Mouse (Mus musculus) MEL (cell line): Measurements from ENCODE around the gene Stra6.

Experiments
- CTCF ChIP-seq, 3 experiments: IDR thresholded peaks in 2 of 3; conservative IDR thresholded peaks in 1 of 3; 2 replicates each; pipeline ENCODE4 v1.5.1; 2011 to 2012; ENCODE audit warnings: low read length in 3 of 3, low read depth in 2 of 3, mild to moderate bottlenecking in 2 of 3, improper control_type of control experiment in 1 of 3, inconsistent platforms in 1 of 3, mixed read lengths in 1 of 3, moderate library complexity in 1 of 3; ENCODE audit not compliant: control insufficient read depth in 1 of 3, insufficient read depth in 1 of 3, poor library complexity in 1 of 3, severe bottlenecking in 1 of 3
- GABPA ChIP-seq: IDR thresholded peaks from 2 replicates; pipeline ENCODE4 v1.6.1; 2012; ENCODE audit warnings: low read depth, mild to moderate bottlenecking, inconsistent platforms, low read length, improper control_type of control experiment, moderate library complexity
- GATA1 ChIP-seq: IDR thresholded peaks from 2 replicates; pipeline ENCODE4 v1.6.1; 2011; ENCODE audit warnings: low read depth, low read length, improper control_type of control experiment
- MAFK ChIP-seq: IDR thresholded peaks from 2 replicates; pipeline ENCODE4 v1.6.1; 2011; ENCODE audit warnings: low read depth, mild to moderate bottlenecking, low read length, improper control_type of control experiment, borderline replicate concordance
- MYC ChIP-seq: IDR thresholded peaks from 2 replicates; pipeline ENCODE4 v1.6.1; 2011; ENCODE audit warnings: low read depth, mild to moderate bottlenecking, low read length, improper control_type of control experiment, moderate library complexity
- POLR2A ChIP-seq, 2 experiments: IDR thresholded peaks; 2 replicates each; pipeline ENCODE4 v1.6.1; 2011 to 2012; ENCODE audit warnings: low read length in 2 of 2, mild to moderate bottlenecking in 2 of 2, control low read depth in 1 of 2, improper control_type of control experiment in 1 of 2, low read depth in 1 of 2, moderate library complexity in 1 of 2; ENCODE audit not compliant: control insufficient read depth in 1 of 2, insufficient read depth in 1 of 2, poor library complexity in 1 of 2
- POLR2AphosphoS2 ChIP-seq: IDR thresholded peaks from 2 replicates; pipeline ENCODE4 v1.6.1; 2011; ENCODE audit warnings: low read length, improper control_type of control experiment
- TAL1 ChIP-seq: IDR thresholded peaks from 2 replicates; pipeline ENCODE4 v1.6.1; 2012; ENCODE audit warnings: mild to moderate bottlenecking, inconsistent platforms, low read length, moderate library complexity, mixed read lengths
- UBTF ChIP-seq: IDR thresholded peaks from 2 replicates; pipeline ENCODE4 v1.6.1; 2012; ENCODE audit warnings: low read depth, mild to moderate bottlenecking, inconsistent platforms, low read length, improper control_type of control experiment, moderate library complexity, borderline replicate concordance; ENCODE audit not compliant: insufficient read depth
- ZC3H11A ChIP-seq: IDR thresholded peaks from 2 replicates; pipeline ENCODE4 v1.6.1; 2012; ENCODE audit warnings: low read depth, mild to moderate bottlenecking, inconsistent platforms, low read length, improper control_type of control experiment
- ZNF384 ChIP-seq: IDR thresholded peaks from 2 replicates; pipeline ENCODE4 v1.6.1; 2012; ENCODE audit warnings: low read depth, mild to moderate bottlenecking, inconsistent platforms, low read length, improper control_type of control experiment

- TF ChIP-seq CTCF (IDR thresholded peaks at IDR 0.05 in 2 of 3, conservative IDR thresholded peaks at IDR 0.05 in 1 of 3; ENCODE audit: control insufficient read depth in 1 of 3, insufficient read depth in 1 of 3, low read depth in 2 of 3, low read length in 3 of 3, poor library complexity in 1 of 3, severe bottlenecking in 1 of 3) (no peak), ZC3H11A (no peak), POLR2A (IDR thresholded peaks at IDR 0.05; ENCODE audit: control insufficient read depth in 1 of 2, insufficient read depth in 1 of 2, low read depth in 1 of 2, low read length in 2 of 2, poor library complexity in 1 of 2) (no peak), UBTF (no peak), MYC (no peak), GATA1 (no peak), MAFK (no peak), TAL1 (no peak), POLR2AphosphoS2 (no peak), GABPA (no peak), ZNF384 (no peak)
Observed at GRCm38 (mm10) chr9:58194222-58194621, 130.6 kb downstream of the Stra6 start.
